Mouse (Mus musculus) left cerebral cortex, postnatal 25 days (tissue): ENCODE data around the gene BB287469. TPM values are rescaled to one million over a fixed set of nuclear protein-coding genes. Genes with fewer than 3 reads are reported as not detected.
"Not testable (repeated sequence)": the region's sequence is repeated elsewhere in the genome, so short reads cannot be mapped to it uniquely, and the experiment has no call there.

Source experiments
- DNase-seq, 2 experiments: peaks; one replicate each; pipeline ENCODE4 v3.0.0; 2022; ENCODE audit warnings: low spot score in 2 of 2, mixed read lengths in 1 of 2
- intact Hi-C: fragments of 180-260 bp; cut with DNase I; formaldehyde crosslinking; loops from one replicate; pipeline ENCODE4 v1.15.1; 2025
- total RNA-seq, 2 experiments: library from RNA; stranded (reverse); gene quantifications; 2 replicates each; pipeline ENCODE4 v1.2.3; 2021

Gene BB287469
- total RNA-seq: not detected

- intact Hi-C loops, DNase-seq: not testable (repeated sequence)
These were observed at the start of gene BB287469 for GRCm38 (mm10) chr12:87816277-87816676. BB287469 (plus strand) TSS chr12:87816577.

GRCm38 (mm10) chr12:87775655-87776054 lies 40.7 kb upstream of the BB287469 start, which contains the start of gene Gm21319:
Gm21319 (minus strand) TSS chr12:87775755.
- intact Hi-C loops, DNase-seq: not testable (repeated sequence)

- intact Hi-C loops, DNase-seq: not testable (repeated sequence)
These were observed 21.2 kb upstream of the BB287469 start, which contains the start of gene Gm21936 for GRCm38 (mm10) chr12:87795212-87795611. Gm21936 (plus strand) TSS chr12:87795512.

- DNase-seq, intact Hi-C loops: not testable (repeated sequence)
These were observed 18.4 kb upstream of the BB287469 start for GRCm38 (mm10) chr12:87797971-87798370.

GRCm38 (mm10) chr12:87842239-87842638 lies 25.9 kb downstream of the BB287469 start, which contains the start of gene Gm2001:
Gm2001 (minus strand) TSS chr12:87842339.
- intact Hi-C loops, DNase-seq: not testable (repeated sequence)

- intact Hi-C loops, DNase-seq: not testable (repeated sequence)
These were observed 34.3 kb downstream of the BB287469 start for GRCm38 (mm10) chr12:87850657-87851056.

GRCm38 (mm10) chr12:87856067-87856466 lies 39.7 kb downstream of the BB287469 start:
- intact Hi-C loops: not testable (repeated sequence)

GRCm38 (mm10) chr12:87861740-87862692 lies 45.6 kb downstream of the BB287469 start:
- intact Hi-C loops, DNase-seq: not testable (repeated sequence)

More at GRCm38 (mm10) chr12:87856067-87856466, 39.7 kb downstream of the BB287469 start:
- DNase-seq: not testable (repeated sequence)

GRCm38 (mm10) chr12:87863638-87864037 lies 47.3 kb downstream of the BB287469 start:
- intact Hi-C loops, DNase-seq: not testable (repeated sequence)

GRCm38 (mm10) chr12:87864048-87864447 lies 47.7 kb downstream of the BB287469 start:
- intact Hi-C loops, DNase-seq: not testable (repeated sequence)

Other genes starting within 250 kb of the BB287469 start
- not detected for gene Oog1, start 213.9 kb upstream of the BB287469 start, total RNA-seq
- not detected for gene Gm4027, start 197.7 kb upstream of the BB287469 start, total RNA-seq
- not detected for gene Gm16381, start 172.0 kb upstream of the BB287469 start, total RNA-seq
- not detected for gene Gm21319, start 40.8 kb upstream of the BB287469 start, total RNA-seq
- not detected for gene Gm21936, start 21.1 kb upstream of the BB287469 start, total RNA-seq
- gene Gm2001, start 25.8 kb downstream of the BB287469 start, total RNA-seq: not detected
- not detected for gene Gm2016, start 57.5 kb downstream of the BB287469 start, total RNA-seq
- gene Gm2022, start 78.8 kb downstream of the BB287469 start, total RNA-seq: not detected
- not detected for gene Gm2035, start 103.3 kb downstream of the BB287469 start, total RNA-seq
- not detected for gene Gm2042, start 137.5 kb downstream of the BB287469 start, total RNA-seq
- gene Gm2075, start 195.3 kb downstream of the BB287469 start, total RNA-seq: not detected
- gene Gm6803, start 202.2 kb downstream of the BB287469 start, total RNA-seq: not detected
- not detected for gene Gm2056, start 210.4 kb downstream of the BB287469 start, total RNA-seq